Mouse (Mus musculus): ENCODE results near the gene Micall2. TPM values are rescaled to one million over a fixed set of nuclear protein-coding genes. Genes with fewer than 3 reads are reported as not detected.
A peak's percentile ranks its signal among the peaks of the same experiment; 100 is the strongest.

The Micall2 gene
- polyA plus RNA-seq, 1 experiment: 28.0 TPM

DNA sequence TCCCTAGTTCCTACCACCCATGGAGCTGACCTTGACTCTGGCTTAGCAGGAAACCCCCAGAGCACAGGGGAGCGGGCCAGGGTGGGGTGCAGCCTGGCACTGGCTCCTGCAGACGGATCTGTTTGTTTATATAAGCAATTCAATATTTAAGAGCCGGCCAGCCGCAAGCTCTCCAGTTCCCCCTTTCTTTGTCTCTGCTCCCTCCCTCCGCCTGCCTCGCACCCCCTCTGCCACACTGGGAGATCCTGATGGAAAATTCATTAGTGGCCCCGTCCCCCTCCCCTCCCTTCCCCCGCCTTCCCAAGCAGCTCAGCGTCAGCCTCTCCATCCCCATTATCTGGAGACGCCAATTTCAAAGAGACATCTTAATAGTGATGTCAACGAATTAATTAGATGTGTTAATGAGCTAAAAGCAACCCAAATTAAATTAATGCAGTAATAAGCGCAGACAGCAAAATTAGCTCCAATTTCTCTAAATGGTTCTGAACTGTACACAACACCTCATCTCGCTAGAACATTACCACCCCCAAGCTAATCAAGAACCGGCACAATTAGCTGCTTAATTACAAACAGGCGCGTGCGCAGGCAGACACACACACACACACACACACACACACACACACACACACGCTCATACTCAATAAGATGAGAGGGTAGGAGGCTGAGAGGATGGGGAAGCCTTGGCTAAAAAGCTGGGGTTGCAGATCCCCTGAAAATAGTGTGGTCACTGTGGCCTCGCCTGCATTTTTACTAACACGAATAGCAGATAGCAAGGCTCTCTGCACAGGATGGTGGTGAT is 54.1 kb downstream of the Micall2 start:
- TF ChIP-seq CTCF (IDR thresholded peaks at IDR 0.05; ENCODE audit: control insufficient read depth, insufficient read depth, low read length) (no peak), POLR2A (IDR thresholded peaks at IDR 0.05; ENCODE audit: borderline replicate concordance, control insufficient read depth, low read depth, low read length) (no peak)
- no peak overlapping the region for H3K27ac ChIP-seq (ENCODE audit: control insufficient read depth, insufficient read depth, low read depth, low read length, poor library complexity)
- H3K4me3 ChIP-seq (replicated peaks; ENCODE audit: control insufficient read depth, low read depth, low read length): no peak overlapping the region
- H3K4me1 ChIP-seq (ENCODE audit: control insufficient read depth, insufficient read depth, low read length): no peaks in the 10 kb centered on the region
- WGBS: 14% methylated on average over 20 of the region's 20 CpGs

DNA sequence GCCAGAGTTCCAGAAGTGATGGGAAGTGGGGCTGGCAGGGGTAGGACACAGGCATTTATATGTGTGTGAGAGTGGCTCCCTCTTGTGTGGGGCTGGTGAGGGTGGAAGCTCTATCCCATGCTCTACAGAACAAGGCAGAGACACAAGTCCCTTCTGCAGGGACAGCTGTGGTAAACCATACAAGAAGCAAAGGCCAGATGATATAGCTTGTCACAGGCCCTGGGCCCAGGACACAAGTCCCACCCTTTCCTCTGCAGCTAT is 60.5 kb downstream of the Micall2 start:
- no peaks in the 10 kb centered on the region for H3K4me1 ChIP-seq (ENCODE audit: control insufficient read depth, insufficient read depth, low read length)
- H3K27ac ChIP-seq (ENCODE audit: control insufficient read depth, insufficient read depth, low read depth, low read length, poor library complexity): no peak overlapping the region
- H3K4me3 ChIP-seq (replicated peaks; ENCODE audit: control insufficient read depth, low read depth, low read length): no peak overlapping the region
- no peak for TF ChIP-seq POLR2A (IDR thresholded peaks at IDR 0.05; ENCODE audit: borderline replicate concordance, control insufficient read depth, low read depth, low read length)
- TF ChIP-seq CTCF (IDR thresholded peaks at IDR 0.05; ENCODE audit: control insufficient read depth, insufficient read depth, low read length): no peak

DNA sequence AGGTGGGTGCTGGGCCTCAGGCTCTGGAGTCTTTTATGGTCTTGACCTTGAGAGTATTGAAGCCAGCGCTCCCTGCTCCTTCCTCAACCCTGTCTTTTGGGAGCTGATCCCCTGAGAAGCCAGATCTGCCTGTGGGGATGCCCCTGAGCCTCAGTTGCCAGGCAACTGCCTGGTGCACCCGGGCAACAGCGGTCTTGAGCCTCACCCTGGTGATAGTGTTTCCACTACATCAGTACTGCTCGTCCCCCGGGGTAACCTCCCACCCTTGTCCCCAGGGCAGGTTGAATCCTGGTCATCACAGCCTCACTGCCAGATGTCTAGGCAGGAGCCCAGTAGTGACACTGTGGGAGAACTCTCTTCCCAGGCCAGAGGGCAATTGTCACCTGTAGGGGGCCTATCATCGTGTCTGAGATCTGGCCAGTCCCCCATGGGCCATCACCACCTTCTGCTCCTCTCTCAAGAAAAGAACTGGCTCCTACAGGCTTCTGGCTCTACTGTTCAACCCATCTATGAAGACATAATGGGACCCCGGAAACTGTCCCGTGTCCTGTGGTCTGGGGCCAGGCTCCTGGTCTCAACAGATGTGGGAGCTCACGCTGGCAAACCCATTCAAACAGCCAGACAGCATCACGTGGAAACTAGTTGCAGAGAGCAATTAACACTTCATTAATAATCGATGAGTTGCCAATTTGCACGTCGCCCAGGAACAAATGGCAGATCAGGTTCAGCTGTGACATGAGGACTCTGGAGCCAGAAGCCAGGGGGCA is 61.0 kb downstream of the Micall2 start:
- WGBS: 42% methylated on average over 13 of the region's 13 CpGs
- H3K27ac ChIP-seq (ENCODE audit: control insufficient read depth, insufficient read depth, low read depth, low read length, poor library complexity): no peak overlapping the region
- no peak overlapping the region for H3K4me3 ChIP-seq (replicated peaks; ENCODE audit: control insufficient read depth, low read depth, low read length)
- TF ChIP-seq CTCF (IDR thresholded peaks at IDR 0.05; ENCODE audit: control insufficient read depth, insufficient read depth, low read length) (no peak), POLR2A (IDR thresholded peaks at IDR 0.05; ENCODE audit: borderline replicate concordance, control insufficient read depth, low read depth, low read length) (no peak)
- H3K4me1 ChIP-seq (ENCODE audit: control insufficient read depth, insufficient read depth, low read length): no peaks in the 10 kb centered on the region

DNA sequence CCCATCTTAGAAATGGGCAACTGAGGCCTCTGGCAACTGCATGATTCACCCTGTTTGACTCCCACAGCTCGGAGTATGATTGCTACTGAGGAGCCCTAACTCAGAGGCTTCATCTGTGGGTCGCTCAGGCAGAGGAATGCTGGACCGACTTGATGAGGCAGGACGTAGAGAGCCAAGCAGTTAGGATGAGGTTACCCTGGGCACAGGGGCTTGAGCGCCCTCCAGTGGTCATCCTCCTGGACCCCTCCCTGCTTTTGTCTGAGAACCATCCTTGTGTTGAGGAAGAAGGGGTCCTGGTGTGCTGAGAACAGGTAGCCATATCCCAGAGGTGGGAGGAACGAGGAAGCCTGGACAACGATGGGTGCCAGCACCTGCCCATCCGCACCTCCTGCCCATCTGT is 66.8 kb downstream of the Micall2 start:
- Histone ChIP-seq H3K27ac (ENCODE audit: control insufficient read depth, insufficient read depth, low read depth, low read length, poor library complexity) (no peak overlapping the region), H3K4me3 (replicated peaks; ENCODE audit: control insufficient read depth, low read depth, low read length) (no peak overlapping the region), H3K4me1 (ENCODE audit: control insufficient read depth, insufficient read depth, low read length) (peaks cover 1% of the 10 kb centered on the region; the same call in 1 of the 2 replicates)
- TF ChIP-seq POLR2A (IDR thresholded peaks at IDR 0.05; ENCODE audit: borderline replicate concordance, control insufficient read depth, low read depth, low read length): no peak
- TF ChIP-seq CTCF (IDR thresholded peaks at IDR 0.05; ENCODE audit: control insufficient read depth, insufficient read depth, low read length): peak; percentile 40; the same call in 1 of the 2 replicates
- 16% methylated on average over 8 of the region's 8 CpGs for WGBS

DNA sequence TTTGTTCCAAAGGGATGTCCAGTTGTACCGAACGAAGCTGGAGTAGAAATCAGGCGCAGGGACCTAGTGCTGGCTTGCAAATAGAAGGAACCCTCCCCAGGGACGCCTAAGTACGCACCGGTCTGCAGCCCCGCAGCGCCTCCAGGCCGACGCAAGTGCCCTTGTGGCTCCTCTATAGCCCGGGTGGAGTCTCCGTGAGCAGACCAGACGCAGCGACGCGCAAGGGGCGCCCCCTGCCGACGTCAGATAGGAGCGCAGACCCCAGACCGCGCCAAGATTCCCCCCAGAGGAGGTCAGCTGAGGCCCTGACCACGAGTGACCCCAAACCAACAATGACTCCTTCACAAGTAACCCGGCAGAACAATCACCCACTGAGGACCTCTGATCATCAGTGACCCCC is 67.6 kb downstream of the Micall2 start:
- Histone ChIP-seq H3K4me3 (replicated peaks; ENCODE audit: control insufficient read depth, low read depth, low read length) (no peak overlapping the region), H3K27ac (ENCODE audit: control insufficient read depth, insufficient read depth, low read depth, low read length, poor library complexity) (no peak overlapping the region), H3K4me1 (ENCODE audit: control insufficient read depth, insufficient read depth, low read length) (peaks cover 1% of the 10 kb centered on the region; the same call in 1 of the 2 replicates)
- TF ChIP-seq CTCF (IDR thresholded peaks at IDR 0.05; ENCODE audit: control insufficient read depth, insufficient read depth, low read length): peak; percentile 56
- no peak for TF ChIP-seq POLR2A (IDR thresholded peaks at IDR 0.05; ENCODE audit: borderline replicate concordance, control insufficient read depth, low read depth, low read length)
- WGBS: 2% methylated on average over 24 of the region's 24 CpGs

DNA sequence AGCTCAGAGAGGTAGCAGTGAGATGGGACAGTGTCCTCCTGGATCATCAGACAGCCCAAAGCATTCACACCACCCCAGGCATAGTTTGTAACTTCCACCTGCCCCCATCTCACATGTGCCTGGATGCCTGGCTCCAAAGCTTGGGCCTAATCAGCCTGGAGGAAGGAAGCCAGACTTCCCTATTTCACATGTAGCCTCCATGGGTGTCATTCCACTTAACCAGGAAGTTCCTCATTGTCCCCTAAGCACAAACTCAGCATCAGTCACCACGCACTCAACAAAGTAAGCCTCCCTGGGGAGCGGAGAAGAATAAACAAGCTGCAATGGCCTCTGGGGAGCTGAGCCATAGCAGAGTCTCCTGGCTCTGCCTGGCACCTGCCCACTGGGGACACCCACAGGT is 69.6 kb downstream of the Micall2 start:
- 36% methylated on average over 2 of the region's 2 CpGs for WGBS
- Histone ChIP-seq H3K27ac (ENCODE audit: control insufficient read depth, insufficient read depth, low read depth, low read length, poor library complexity) (no peak overlapping the region), H3K4me1 (ENCODE audit: control insufficient read depth, insufficient read depth, low read length) (peaks cover 1% of the 10 kb centered on the region; the same call in 1 of the 2 replicates), H3K4me3 (replicated peaks; ENCODE audit: control insufficient read depth, low read depth, low read length) (no peak overlapping the region)
- TF ChIP-seq POLR2A (IDR thresholded peaks at IDR 0.05; ENCODE audit: borderline replicate concordance, control insufficient read depth, low read depth, low read length): no peak
- no peak for TF ChIP-seq CTCF (IDR thresholded peaks at IDR 0.05; ENCODE audit: control insufficient read depth, insufficient read depth, low read length)

DNA sequence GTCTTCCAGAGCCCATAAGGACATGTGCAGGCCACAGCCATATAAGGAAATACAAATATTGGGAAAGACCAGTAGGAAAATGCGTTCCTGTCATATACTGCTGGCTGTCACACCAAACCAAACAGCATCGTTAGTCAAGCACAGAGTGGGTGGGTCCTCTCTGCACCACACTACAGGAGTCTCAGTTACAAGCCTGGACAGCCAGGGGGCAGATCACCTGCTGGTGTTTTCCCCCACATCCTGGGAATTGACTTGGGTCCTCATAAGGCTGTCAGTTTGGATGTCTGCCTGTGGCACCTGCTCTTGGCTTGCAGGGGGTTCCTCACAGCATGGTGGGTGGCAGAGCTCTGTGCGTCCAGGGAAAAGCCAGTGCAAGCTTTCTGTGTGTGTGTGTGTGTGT is 70.8 kb downstream of the Micall2 start:
- Histone ChIP-seq H3K4me3 (replicated peaks; ENCODE audit: control insufficient read depth, low read depth, low read length) (no peak overlapping the region), H3K4me1 (ENCODE audit: control insufficient read depth, insufficient read depth, low read length) (peaks cover 1% of the 10 kb centered on the region; the same call in 1 of the 2 replicates), H3K27ac (ENCODE audit: control insufficient read depth, insufficient read depth, low read depth, low read length, poor library complexity) (no peak overlapping the region)
- TF ChIP-seq POLR2A (IDR thresholded peaks at IDR 0.05; ENCODE audit: borderline replicate concordance, control insufficient read depth, low read depth, low read length) (no peak), CTCF (IDR thresholded peaks at IDR 0.05; ENCODE audit: control insufficient read depth, insufficient read depth, low read length) (no peak)
- 52% methylated on average over 3 of the region's 3 CpGs for WGBS

DNA sequence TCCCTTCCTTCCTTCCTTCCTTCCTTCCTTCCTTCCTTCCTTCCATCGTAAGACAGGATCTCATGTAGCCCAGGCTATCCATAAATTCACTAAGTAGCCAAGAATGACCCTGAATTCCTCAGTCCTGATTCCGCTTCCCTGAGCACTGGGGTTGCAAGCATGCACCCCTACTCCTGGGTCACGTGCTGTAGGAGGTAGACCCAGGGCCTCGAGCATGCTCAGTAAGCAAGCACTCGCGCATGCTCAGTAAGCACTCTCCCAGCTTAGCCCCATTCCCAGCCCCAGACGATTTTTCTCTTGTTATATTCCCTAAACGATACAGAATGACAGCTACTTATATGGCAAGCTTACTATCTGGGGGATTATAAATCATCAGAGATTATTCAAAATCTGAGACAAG is 74.4 kb downstream of the Micall2 start:
- WGBS: 59% methylated on average over 8 of the region's 8 CpGs
- Histone ChIP-seq H3K4me3 (replicated peaks; ENCODE audit: control insufficient read depth, low read depth, low read length) (no peak overlapping the region), H3K4me1 (ENCODE audit: control insufficient read depth, insufficient read depth, low read length) (peaks cover 1% of the 10 kb centered on the region; the same call in 1 of the 2 replicates), H3K27ac (ENCODE audit: control insufficient read depth, insufficient read depth, low read depth, low read length, poor library complexity) (no peak overlapping the region)
- TF ChIP-seq CTCF (IDR thresholded peaks at IDR 0.05; ENCODE audit: control insufficient read depth, insufficient read depth, low read length): no peak
- no peak for TF ChIP-seq POLR2A (IDR thresholded peaks at IDR 0.05; ENCODE audit: borderline replicate concordance, control insufficient read depth, low read depth, low read length)
